23 mouse cellular contexts compared by ENCODE assay signal in genomic region chr2:156379929-156380328, GRCm38 (mm10). TPM values are rescaled to one million over a fixed set of nuclear protein-coding genes. Genes with fewer than 3 reads are reported as not detected.
DNase-seq lines count a peak whose midpoint lies in the region; ATAC-seq and TF ChIP-seq lines count a peak whose summit lies in the region.
"Had no signal": no experiment of that assay in that cellular context is flagged by ENCODE, and none has a peak within 500 bp of the region (broad histone marks: within the 10 kb centered on the region; RNA-seq: fewer than 3 reads in every experiment).

No protein-coding gene starts in this region.

- no peak for TF ChIP-seq POLR2A in myocyte (IDR thresholded peaks at IDR 0.05; ENCODE audit: insufficient read length, low read depth)

- peak; percentile 78 for DNase-seq in right cerebral cortex, adult 18-20 months
- no peak for DNase-seq in right cerebral cortex, postnatal 4 days
- peak; percentile 80 for DNase-seq in layer of hippocampus, adult 9-11 months
- DNase-seq in telencephalon, adult 2 months (ENCODE audit: low read depth, low spot score): peak; percentile 69
- no peak for DNase-seq in urinary bladder, adult 2 months (ENCODE audit: low spot score)
- DNase-seq in limb, embryonic 10.5 days (ENCODE audit: low spot score): no peak
- DNase-seq: adrenal gland, adult 8-10 months; cerebellum, adult 9-11 months; heart, postnatal 36 days; spleen, adult 18-20 months; thymus, adult 18-20 months; thymus, postnatal 4 days had no signal

- H3K4me2 ChIP-seq in myocyte (ENCODE audit: low read depth): peak overlapping the region; percentile 27
- no peak overlapping the region for H3K4me2 ChIP-seq in hindbrain, embryonic 12.5 days (replicated peaks)
- H3K4me2 ChIP-seq: embryonic facial prominence, embryonic 12.5 days; heart, embryonic 13.5 days; limb, embryonic 15.5 days; liver, embryonic 15.5 days; midbrain, embryonic 13.5 days had no signal

- H3K36me3 ChIP-seq in myocyte (ENCODE audit: control insufficient read depth, insufficient read depth): no peaks in the 10 kb centered on the region
- no peaks in the 10 kb centered on the region for H3K36me3 ChIP-seq in hindbrain, embryonic 12.5 days
- no peaks in the 10 kb centered on the region for H3K36me3 ChIP-seq in limb, embryonic 10.5 days
- H3K36me3 ChIP-seq: embryonic facial prominence, embryonic 12.5 days; heart, embryonic 13.5 days; limb, embryonic 15.5 days; liver, embryonic 15.5 days had no signal

- no peaks in the 10 kb centered on the region for H3K79me2 ChIP-seq in myocyte (ENCODE audit: control insufficient read depth, insufficient read depth)

- no peaks in the 10 kb centered on the region for H3K27me3 ChIP-seq in myocyte (ENCODE audit: control insufficient read depth, insufficient read depth, insufficient read length)
- no peaks in the 10 kb centered on the region for H3K27me3 ChIP-seq in hindbrain, embryonic 12.5 days
- H3K27me3 ChIP-seq in limb, embryonic 10.5 days (ENCODE audit: low read depth, poor library complexity, severe bottlenecking): no peaks in the 10 kb centered on the region
- H3K27me3 ChIP-seq: embryonic facial prominence, embryonic 12.5 days; heart, embryonic 13.5 days; limb, embryonic 15.5 days; liver, embryonic 15.5 days; midbrain, embryonic 13.5 days had no signal

- no peak overlapping the region for H3K27ac ChIP-seq in hindbrain, embryonic 12.5 days
- H3K27ac ChIP-seq in limb, embryonic 10.5 days: no peak overlapping the region
- H3K27ac ChIP-seq: embryonic facial prominence, embryonic 12.5 days; heart, embryonic 13.5 days; limb, embryonic 15.5 days; liver, embryonic 15.5 days; midbrain, embryonic 13.5 days had no signal

- WGBS in hindbrain, embryonic 12.5 days: 89% methylated on average over 10 of the region's 10 CpGs
- WGBS in limb, embryonic 10.5 days: 90% methylated on average over 10 of the region's 10 CpGs

- no peak for ATAC-seq in hindbrain, embryonic 12.5 days (ENCODE audit: low FRiP score)
- ATAC-seq: forebrain, embryonic 14.5 days; hindbrain, embryonic 16.5 days; intestine, embryonic 16.5 days; lung, postnatal 0 days; midbrain, embryonic 13.5 days had no signal

- no peaks in the 10 kb centered on the region for H3K4me1 ChIP-seq in hindbrain, embryonic 12.5 days
- H3K4me1 ChIP-seq in limb, embryonic 10.5 days: peaks cover 5% of the 10 kb centered on the region; the same call in 1 of the 2 replicates
- H3K4me1 ChIP-seq: embryonic facial prominence, embryonic 12.5 days; heart, embryonic 13.5 days; limb, embryonic 15.5 days; liver, embryonic 15.5 days; midbrain, embryonic 13.5 days had no signal

- no peak overlapping the region for H3ac ChIP-seq in myocyte (ENCODE audit: control insufficient read depth, insufficient read length)

- no peak overlapping the region for H3K4me3 ChIP-seq in myocyte
- no peak overlapping the region for H3K4me3 ChIP-seq in hindbrain, embryonic 12.5 days
- no peak overlapping the region for H3K4me3 ChIP-seq in limb, embryonic 10.5 days
- H3K4me3 ChIP-seq: embryonic facial prominence, embryonic 12.5 days; heart, embryonic 13.5 days; limb, embryonic 15.5 days; liver, embryonic 15.5 days; midbrain, embryonic 13.5 days had no signal

- no peak overlapping the region for H3K9ac ChIP-seq in hindbrain, embryonic 12.5 days
- H3K9ac ChIP-seq: embryonic facial prominence, embryonic 12.5 days; heart, embryonic 13.5 days; limb, embryonic 15.5 days; liver, embryonic 15.5 days; midbrain, embryonic 13.5 days had no signal

- H3K9me3 ChIP-seq in hindbrain, embryonic 12.5 days (replicated peaks): peaks cover 4% of the 10 kb centered on the region; the same call in 1 of the 2 replicates
- H3K9me3 ChIP-seq in limb, embryonic 10.5 days (replicated peaks): 0 out of 2 replicates have a peak, but pooled peaks cover 3% of the 10 kb centered on the region
- H3K9me3 ChIP-seq: embryonic facial prominence, embryonic 12.5 days; limb, embryonic 15.5 days; liver, embryonic 15.5 days had no signal

TF ChIP-seq in myocyte, 11 proteins besides CTCF, POLR2A, EP300 and RAD21:
- peak in 2 of 3 experiments; percentile 61 to 76 for TF ChIP-seq MYOD1 (IDR thresholded peaks at IDR 0.05; ENCODE audit: control insufficient read depth in 1 of 3, insufficient read length in 2 of 3, low read depth in 2 of 3)
- TF ChIP-seq SRF (IDR thresholded peaks at IDR 0.05; ENCODE audit: control insufficient read depth, insufficient read length, low read depth): no peak
- peak; percentile 28 to 76 (median 42) for TF ChIP-seq MYOG (IDR thresholded peaks at IDR 0.05; ENCODE audit: control insufficient read depth in 1 of 3, insufficient read depth in 1 of 3, insufficient read length in 2 of 3, low read depth in 2 of 3)

RNA-seq across cellular contexts. Expression of gene Epb41l1, which starts 40.8 kb away (rescaled TPM):
- polyA plus RNA-seq in myocyte (2012; fragmentation: generic; extraction: Trizol): 16.9 TPM
- polyA plus RNA-seq in urinary bladder, adult 2 months (2012; rRNA removed): 36.9 and 46.7 TPM in 2 replicates
- 6.1 and 7.1 TPM in 2 replicates for polyA plus RNA-seq in hindbrain, embryonic 12.5 days (2016; fragmentation: Nextera tagmentation; extraction: Ambion mirVana)
- polyA plus RNA-seq in limb, embryonic 10.5 days (2016; fragmentation: Nextera tagmentation; extraction: Ambion mirVana): 0.46 and 1.1 TPM in 2 replicates

Comparison
In these comparisons a context has a peak if more than half of its experiments do, and no peak if none do; other contexts are left out.
1. DNase-seq: peak in right cerebral cortex, adult 18-20 months (single experiment), layer of hippocampus, adult 9-11 months (single experiment) and telencephalon, adult 2 months (single experiment); none in right cerebral cortex, postnatal 4 days (single experiment), urinary bladder, adult 2 months (single experiment) and limb, embryonic 10.5 days (single experiment).